Mouse (Mus musculus): ENCODE results near the gene Scyl1.
"Not testable (repeated sequence)": the region's sequence is repeated elsewhere in the genome, so short reads cannot be mapped to it uniquely, and the experiment has no call there.

The Scyl1 gene

DNA sequence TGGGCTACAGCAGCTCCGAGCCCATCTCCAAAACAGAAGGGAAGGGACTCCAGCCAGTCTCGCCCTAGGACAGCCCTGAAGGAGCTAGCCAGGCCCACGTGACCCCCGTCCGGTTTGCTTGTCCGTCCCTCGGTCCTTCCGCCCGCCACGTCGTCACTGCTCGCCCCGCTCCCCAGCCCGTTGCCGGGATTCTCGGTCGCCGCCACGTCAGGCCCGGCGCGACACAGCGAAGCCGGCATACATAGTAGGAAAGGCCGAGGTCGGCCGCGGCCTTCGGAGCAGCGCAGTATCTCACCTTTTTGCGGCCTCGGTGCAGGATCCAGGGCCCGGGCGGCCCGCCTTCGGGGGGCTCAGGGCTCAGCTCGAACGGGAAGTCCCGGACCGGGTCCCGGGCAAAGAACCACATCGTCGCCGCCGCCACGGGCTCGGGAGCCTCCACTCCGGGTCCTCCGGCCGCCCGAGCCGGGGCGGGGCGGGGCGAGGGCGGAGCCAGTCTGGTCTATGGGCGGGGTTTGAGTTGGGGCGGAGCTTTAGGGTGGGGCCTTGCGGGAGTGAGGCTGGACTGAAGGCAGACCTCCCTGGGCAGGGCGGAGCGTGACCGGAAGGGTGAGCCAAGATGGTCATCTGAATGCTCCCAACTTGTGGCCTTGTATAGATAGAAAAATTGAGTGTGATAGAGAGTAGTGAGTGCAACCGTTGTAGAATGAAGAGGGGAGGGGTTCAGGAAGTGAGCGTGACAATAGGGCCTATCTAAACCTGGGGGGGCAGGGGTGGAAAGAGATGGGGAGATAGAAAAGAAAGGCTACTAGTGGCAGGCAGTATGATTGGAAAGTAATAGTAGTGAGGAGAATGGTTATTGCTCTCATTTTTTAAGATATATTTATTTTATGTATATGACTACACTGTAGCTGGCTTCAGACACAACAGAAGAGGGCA lies at the start of gene Scyl1:
Gene Scyl1, minus strand, starts transcription at position 495 of the 936 bp plus-strand sequence.
- peak; percentile 96 to 98 for DNase-seq (ENCODE audit: low spot score in 2 of 2)

DNA sequence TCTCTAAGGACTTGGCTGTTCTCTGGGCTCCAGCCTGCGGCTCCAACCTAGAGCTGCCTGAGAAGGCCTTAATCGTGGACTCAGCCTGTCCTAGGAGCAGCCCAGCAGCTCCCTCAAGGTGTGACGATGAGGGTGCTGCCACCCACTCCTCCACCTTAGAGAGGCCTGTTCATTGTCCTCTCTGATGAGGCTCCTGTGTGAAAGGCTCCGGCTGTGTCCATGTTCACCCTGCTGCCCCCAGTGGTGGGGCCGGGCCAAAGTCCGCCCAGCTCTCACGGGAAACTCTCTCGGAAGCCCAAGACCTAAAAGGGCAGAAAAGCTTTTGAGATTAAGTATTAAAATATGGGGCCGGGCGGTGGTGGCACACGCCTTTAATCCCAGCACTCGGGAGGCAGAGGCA lies 48.3 kb upstream of the Scyl1 start:
- DNase-seq (ENCODE audit: low spot score in 2 of 2) = no peak

DNA sequence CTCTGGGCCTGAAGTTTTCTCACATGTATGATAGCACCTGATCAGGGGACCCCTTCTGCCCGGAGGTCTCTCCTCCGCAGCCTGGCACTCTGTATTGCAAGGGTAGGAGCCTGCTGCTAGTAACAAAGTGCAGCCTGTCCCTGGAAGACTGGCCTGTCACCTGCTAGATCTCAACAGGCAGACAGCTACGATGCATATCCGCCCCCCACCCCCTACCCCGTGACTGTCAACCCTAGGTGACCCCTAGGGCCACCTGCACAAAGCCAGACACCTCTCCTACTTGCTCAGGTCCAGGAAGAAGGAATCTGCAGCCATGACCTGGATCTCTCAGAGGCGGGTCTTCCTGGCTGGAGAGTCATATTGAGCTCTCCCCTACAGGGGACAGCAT lies 47.4 kb upstream of the Scyl1 start:
- no peak for DNase-seq (ENCODE audit: low spot score in 2 of 2)

DNA sequence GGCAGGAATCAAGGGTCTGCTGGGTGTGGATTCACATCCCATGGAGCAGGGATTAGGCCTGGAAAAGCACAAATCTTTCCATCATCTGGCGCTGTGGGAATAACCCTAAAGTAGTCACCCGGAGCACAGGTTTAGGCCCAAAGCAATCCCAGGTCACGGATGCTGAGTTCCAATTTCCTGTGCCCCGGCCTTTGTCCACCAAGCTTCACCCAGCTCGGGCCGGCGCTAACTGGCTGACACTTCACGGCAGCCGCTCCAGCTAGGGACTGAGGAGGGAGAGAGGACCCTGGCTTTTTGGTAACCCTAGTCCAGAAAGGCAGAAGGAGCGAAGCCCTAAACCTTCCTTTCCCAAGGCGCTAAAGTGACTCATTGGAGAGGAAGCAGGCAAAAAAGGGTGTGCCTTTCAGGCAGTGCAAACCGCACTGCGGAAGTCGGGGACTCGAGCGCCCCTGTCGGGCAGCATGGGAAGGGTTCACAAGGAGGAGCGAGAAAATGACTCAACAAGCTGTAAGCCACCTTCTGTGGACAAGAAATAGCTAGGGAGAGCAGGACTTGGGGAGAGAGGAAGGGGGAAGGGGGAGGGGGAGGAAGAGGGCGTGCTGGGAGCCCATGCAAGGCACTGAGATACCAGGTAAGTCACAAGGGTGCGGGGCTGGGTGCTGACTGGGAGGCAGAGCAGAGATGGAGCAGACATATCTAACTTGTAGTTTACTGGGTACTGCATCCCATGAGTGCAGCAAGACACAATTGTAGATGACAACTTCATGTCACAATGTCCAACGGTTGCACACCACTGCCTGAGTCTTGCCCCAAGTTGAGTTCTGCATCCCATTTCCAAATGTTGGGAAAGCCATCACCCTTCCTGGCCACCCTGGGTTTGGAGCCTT lies 46.7 kb upstream of the Scyl1 start:
- peak; percentile 87 to 90 for DNase-seq (ENCODE audit: low spot score in 2 of 2)

DNA sequence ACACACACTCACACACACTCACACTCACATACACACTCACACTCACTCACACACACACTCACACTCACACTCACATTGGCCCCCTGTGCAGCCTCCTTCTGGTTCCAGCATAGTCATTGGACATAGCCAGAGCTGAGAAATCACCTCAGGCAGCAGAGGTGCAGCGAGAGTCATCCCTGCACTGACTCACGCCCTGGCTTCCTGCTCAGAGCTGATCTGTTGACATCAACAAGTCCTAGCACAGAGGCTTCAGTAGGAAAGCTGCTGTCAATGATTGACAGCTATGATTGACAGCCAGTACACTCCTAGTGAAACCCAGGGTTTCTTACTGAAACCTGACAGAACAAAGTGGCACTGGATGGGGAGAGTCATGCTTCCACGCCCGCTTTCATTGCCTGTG lies 44.7 kb upstream of the Scyl1 start:
- DNase-seq (ENCODE audit: low spot score in 2 of 2) = no peak

DNA sequence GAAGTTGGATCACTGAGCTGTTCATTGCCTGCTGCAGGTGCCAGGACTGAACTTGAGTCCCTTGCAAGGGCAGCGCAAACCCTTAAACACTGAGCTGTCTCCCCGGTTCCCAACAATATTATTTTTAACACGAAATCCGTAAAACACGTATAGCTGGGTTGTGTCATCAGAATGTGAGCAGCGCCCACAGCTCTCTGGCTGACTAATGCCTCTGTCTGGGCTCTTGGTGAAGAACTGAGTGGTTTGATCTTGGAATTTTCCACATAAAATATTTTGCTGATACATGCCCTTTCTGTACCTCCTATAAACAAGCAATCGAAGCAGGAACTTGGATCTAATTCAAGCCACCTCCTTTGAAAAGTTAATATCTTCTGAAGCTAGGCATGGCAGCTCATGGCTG lies 43.8 kb upstream of the Scyl1 start:
- no peak for DNase-seq (ENCODE audit: low spot score in 2 of 2)

DNA sequence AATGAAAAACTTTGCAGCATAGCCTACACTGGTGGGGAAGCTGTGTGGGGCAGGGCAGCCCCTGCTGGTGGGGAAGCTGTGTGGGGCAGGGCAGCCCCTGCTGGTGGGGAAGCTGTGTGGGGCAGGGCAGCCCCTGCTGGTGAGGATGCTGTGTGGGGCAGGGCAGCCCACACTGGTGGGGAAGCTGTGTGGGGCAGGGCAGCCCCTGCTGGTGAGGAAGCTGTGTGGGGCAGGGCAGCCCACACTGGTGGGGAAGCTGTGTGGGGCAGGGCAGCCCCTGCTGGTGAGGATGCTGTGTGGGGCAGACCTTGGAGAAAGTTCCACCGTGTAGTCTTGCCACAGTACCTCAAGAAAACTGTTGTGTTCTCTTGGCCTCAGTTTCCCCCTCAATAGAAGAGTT lies 42.8 kb upstream of the Scyl1 start:
- DNase-seq (ENCODE audit: low spot score in 2 of 2) = not testable (repeated sequence)

DNA sequence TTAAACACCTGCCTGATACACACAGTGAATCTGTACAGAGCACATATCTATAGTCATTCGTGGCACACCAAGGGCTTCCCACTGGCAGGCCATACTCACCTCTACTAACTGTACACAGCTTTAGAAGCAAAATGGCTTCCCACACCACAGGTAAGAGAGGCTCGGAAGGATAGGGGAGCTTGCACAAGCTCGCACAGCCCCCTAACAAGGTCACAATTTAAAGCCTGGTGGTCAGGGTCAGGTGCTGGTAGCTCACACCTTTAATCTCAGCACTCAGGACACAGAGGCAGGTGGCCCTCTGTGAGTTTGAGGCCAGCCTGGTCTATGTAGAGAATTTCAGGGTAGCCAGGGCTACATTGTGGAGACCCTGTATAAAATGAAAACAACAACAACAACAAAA lies 42.3 kb upstream of the Scyl1 start:
- no peak for DNase-seq (ENCODE audit: low spot score in 2 of 2)

DNA sequence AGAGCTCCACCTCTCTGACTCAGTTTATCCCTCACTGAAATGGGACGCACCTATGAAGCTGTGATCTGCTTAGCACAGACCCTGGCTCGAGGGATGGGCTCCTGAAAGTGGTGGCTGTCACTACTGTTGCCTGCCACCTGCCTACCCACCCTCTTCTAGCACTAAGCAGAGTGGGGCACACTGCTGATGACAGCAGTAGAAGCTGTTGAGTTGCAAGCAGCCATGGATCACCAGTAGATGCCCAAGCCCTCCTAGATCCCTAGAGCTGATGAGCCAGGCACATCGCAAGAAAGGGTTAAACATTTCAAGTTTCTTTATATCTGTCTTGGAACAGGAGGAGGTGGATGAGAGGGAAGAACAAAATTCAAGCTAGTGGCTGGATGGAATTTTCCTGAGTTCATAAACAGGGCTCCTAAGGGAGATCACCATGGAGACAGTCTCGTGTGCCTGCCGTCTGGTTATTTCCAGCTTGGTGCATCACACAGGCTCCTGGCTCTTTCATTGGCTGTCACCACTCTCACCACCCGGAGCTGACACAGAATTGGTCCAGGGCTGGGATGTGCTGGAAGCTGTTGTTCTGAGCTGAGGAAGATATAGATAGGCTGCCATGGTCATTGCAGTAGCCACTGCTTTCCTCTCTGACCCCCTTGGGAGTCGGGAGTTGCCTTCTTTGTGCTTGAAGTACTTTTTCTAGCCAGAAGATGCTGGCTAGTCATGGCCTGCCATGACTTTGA lies 40.7 kb upstream of the Scyl1 start:
- peak in 1 of 2 experiments; percentile 78 for DNase-seq (ENCODE audit: low spot score in 2 of 2)

DNA sequence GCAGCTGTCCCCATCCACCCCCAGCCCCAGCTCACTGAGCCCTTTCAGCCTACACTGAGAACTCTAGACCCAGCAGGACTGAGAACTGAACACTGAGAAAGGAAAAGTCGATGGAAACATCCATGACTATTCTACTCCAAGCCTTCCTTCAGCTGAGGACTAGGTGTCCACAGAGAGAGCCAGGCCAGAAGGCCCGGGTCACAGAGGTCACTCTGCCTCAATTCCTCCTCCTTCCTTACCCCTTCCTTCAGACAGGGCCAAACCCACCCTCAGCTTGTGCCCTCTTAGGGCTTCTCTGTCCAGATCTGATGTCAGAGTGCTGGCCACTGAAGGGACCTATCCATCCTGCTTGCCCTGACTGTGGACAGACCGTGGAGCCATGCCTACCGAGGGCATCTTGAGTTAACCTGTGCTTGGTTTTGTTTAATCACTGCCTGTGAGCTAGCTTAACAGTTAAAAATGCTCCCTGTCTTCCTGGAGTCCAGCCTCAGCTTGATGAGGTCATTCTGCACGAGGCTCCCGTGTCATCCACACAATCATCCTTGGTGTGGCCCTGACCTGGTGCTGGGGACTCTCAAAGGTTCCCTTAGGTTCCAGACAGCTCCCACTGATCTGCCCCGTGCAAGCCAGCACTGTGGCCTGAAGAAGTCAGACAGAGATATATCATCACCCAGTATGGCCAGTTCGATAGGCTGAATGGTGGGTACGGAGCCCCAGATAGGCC lies 39.8 kb upstream of the Scyl1 start:
- no peak for DNase-seq (ENCODE audit: low spot score in 2 of 2)

DNA sequence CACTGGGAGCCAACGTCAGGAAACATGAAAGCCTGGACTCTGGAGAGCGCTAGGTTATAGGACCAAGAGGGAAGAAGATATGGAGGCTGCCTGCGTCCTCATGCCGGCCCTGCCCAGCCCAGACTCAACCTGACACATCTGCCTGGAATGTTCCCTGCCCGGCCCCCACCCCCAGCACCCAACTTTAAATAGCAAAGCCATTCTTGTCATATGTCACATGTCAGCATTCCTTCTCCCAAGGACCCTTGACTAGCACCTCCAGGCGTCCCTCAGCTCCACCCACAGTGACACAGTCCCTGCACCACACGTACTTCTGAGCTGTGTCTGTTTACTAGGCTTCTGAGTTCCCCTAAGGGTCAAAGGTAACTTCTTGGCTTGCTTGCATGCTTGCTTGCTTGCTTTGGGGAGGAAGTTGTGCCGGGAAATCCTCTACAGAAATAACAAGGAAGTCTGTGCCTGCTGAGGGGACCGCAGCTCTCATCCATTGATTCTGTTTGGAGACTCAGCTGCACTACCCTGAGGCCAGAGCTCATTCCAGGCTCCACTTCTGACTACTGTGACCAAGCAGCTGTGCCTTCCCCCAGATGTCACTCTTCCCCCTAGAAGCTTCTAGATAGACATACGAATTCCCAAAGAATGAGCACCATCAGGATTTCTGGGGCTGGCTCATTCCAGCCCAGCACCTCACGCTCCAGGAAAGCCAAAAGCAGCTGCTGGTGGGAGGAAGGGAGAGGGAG lies 39.1 kb upstream of the Scyl1 start:
- no peak for DNase-seq (ENCODE audit: low spot score in 2 of 2)

DNA sequence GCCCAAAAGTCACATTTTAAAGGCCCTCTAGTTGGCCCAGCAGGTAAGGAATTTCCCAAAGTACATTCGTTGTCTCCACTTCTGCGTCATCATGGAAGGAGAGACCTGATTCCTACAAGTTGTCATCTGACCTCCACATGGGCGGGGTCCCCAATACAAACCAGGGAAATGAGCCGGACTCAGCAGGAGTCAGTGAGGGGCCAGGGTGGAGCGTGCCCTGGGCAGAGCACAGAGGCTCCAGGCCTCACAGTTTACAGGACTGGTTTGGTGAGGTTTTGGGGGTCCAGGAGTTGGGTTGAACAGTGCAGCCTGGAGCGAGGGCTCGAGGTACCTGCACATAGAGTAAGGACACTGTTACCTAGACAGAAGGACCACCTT lies 38.5 kb upstream of the Scyl1 start:
- DNase-seq (ENCODE audit: low spot score in 2 of 2) = no peak

DNA sequence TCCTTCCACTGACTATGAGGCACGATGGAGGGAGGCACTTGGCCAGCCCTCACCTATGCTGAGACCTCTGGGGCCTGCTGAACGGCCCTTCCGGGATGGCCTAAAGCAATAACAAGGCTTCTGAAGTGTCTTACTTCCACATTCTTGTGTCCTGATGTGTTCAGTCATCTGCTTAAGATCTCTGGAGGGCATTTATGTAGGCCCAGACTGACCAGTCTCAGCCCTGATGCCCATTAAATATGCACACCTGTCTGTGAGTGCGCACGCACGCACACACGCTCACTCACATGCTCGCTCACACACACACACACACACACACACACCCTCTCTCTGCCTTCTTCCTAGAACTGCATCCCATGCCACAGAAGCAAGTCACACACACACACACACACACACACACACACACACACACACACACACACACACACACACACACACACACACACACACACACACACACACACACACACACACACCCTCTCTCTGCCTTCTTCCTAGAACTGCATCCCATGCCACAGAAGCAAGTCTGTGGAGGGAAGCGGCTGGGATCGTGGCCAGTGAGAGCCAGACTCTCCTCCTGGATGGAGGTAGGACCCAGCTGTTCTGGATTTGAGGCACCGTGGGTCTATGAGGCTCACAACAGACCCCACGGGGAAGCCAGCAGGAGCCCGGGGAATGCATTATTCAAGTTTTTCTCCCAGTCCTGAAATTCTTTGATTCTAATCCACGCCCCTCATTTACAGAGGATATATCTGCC lies 37.9 kb upstream of the Scyl1 start:
- no peak for DNase-seq (ENCODE audit: low spot score in 2 of 2)

DNA sequence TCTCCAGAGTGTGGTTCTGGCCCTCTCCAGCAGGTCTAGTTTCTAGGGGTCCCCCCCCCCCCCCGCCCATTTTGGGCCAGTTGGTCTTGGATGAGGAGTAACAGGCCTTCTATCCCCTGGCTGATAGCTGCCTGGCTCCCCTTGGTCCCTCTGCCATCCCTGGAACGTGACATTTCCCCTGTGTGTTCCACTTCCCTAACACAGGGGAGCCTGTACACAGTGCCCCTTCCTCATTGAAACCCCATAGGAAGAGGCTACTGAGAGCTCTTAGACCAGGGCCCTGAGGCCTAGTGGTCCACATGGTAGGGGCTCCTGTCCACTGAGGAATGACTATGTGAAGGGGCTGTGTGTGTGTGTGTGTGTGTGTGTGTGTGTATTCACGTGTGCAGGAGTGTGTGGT lies 36.5 kb upstream of the Scyl1 start:
- no peak for DNase-seq (ENCODE audit: low spot score in 2 of 2)

DNA sequence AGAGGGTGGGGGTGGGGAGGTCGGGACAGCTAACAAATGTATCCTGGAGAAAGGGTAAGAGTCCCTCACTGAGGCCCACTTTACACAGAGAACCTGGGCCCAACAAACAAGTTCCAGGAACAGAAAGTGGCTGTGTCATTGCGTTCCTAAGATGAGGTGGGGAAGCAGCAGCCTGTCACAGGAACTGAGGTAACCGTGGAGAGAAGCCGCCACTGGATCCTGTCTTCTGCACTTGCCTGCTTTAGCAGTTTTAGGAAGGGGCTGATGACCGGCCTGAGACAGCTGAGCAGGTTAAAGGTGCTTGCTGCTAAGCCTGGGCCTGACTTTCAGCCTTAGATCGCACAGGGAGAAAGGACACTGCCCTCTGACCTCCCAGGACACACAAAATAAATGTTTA lies 35.6 kb upstream of the Scyl1 start:
- no peak for DNase-seq (ENCODE audit: low spot score in 2 of 2)

DNA sequence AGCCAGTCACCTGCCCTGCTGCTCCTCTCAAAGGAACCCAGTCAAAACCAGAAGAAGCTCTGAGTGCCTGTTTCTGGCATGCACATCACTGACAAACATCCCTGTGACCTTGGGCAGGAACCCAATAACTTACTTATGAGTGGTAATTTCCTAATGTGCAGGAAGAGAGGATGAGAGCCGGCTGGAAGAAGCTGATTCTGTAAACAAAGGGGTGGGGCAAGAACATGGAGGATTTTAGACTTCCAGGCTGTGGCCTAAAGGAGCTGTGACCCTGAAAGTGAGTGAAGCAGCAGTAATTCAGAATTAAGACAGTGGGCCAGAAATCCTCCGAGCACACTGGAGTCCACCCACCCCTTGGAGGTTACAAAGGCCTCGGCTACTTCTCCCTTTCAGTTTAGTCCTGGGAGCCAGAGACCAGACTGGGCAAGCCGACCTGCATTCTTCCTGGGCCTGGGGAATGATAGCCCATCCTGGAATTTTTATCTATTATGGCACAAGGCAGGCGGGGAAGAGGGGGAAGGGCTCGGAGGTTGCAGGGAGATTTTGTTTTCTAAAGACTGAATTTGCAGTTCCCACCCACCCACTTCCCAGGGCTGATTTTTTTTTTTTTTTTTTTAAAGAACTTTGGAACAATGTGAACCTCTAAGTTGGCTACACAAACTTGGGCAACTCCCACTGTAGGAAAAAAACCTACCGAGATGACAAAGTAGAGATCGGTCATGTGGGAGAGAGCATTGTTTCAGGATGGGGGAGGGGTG lies 35.0 kb upstream of the Scyl1 start:
- DNase-seq (ENCODE audit: low spot score in 2 of 2) = peak in 1 of 2 experiments; percentile 63

DNA sequence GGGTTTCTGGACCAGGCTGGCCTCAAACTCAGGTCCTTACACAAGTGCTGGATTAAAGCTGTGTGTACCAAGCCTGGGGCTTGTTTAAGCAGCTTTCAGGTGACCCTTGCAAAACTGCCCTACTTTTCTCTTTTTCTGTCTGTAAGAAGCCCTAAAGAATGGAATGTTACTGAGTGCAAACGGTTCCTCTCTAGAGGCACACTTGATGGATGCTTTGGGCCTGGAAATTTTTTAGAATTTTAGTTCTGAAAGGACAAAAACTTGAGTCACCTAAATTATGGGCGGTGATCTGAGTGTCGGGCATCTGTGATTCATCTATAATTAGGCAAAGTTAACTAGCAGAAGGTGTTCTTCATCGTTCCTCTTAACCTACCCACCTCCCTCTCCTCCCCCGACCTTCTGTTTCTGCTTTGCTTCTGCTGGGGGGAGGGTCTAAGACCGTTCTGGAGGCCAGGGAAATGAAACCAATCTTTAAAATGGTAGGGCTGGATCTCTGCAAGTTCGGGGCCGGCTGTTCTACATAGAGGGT lies 33.2 kb upstream of the Scyl1 start:
- DNase-seq (ENCODE audit: low spot score in 2 of 2) = no peak

DNA sequence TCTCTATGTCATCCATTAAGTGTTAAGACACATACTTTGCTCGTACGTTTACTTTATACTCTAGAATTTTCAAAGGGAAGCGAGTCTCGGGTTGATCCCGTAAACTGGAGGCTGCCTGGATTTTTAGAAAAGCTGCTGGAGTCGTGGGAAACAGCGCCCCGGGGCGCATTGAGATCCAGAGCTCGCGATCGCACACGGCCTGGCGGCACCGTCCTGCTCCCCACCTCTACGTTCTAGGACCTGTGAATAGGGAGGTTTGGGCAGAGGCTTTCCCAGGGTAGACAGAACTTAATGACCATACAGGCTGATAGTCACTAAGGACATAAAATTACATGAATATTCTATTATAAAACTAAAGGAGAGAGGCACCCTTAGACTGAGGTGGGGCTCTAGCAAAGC lies 32.7 kb upstream of the Scyl1 start:
- no peak for DNase-seq (ENCODE audit: low spot score in 2 of 2)
